Mouse (Mus musculus) heart, postnatal 0 days (tissue): ENCODE measurements around the gene Doc2b. TPM values are rescaled to one million over a fixed set of nuclear protein-coding genes. Genes with fewer than 3 reads are reported as not detected.

Experiments
- ATAC-seq: fragments of 200-750 bp; cut with Nextera tagmentation; 2 replicates; pipeline ENCODE4 v1.8.0; 2017; ENCODE audit warnings: low read depth, moderate number of reproducible peaks, moderate library complexity; ENCODE audit not compliant: insufficient read depth
- DNase-seq: peaks from one replicate; pipeline ENCODE4 v3.0.0-alpha.2; 2016; ENCODE audit warnings: low spot score
- H3K27ac ChIP-seq: fragments of 300-500 bp; sonication (generic); 2 replicates; pipeline ENCODE4 v1.5.1; 2014; ENCODE audit warnings: low read depth, mild to moderate bottlenecking
- H3K27me3 ChIP-seq: fragments of 300-500 bp; sonication (generic); 2 replicates; pipeline ENCODE4 v1.6.1; 2014; ENCODE audit warnings: low read length, mixed read lengths; ENCODE audit not compliant: control insufficient read depth, insufficient read depth
- H3K36me3 ChIP-seq: fragments of 300-500 bp; sonication (generic); replicated peaks from 2 replicates; pipeline ENCODE4 v1.6.1; 2014; ENCODE audit warnings: low read length, mixed read lengths; ENCODE audit not compliant: control insufficient read depth, insufficient read depth
- H3K4me1 ChIP-seq: fragments of 300-500 bp; sonication (generic); 2 replicates; pipeline ENCODE4 v1.6.1; 2014; ENCODE audit warnings: antibody characterized with exemption; ENCODE audit not compliant: control insufficient read depth, insufficient read depth
- H3K4me2 ChIP-seq: fragments of 300-500 bp; sonication (generic); 2 replicates; pipeline ENCODE4 v1.6.1; 2014; ENCODE audit warnings: low read depth, mild to moderate bottlenecking, low read length, moderate library complexity
- H3K4me3 ChIP-seq: fragments of 300-500 bp; sonication (generic); 2 replicates; pipeline ENCODE4 v1.5.1; 2014; ENCODE audit warnings: low read depth, low read length
- H3K9ac ChIP-seq: fragments of 300-500 bp; sonication (generic); replicated peaks from 2 replicates; pipeline ENCODE4 v1.6.1; 2014; ENCODE audit warnings: low read depth, low read length, mixed read lengths
- H3K9me3 ChIP-seq: fragments of 300-500 bp; sonication (generic); replicated peaks from 2 replicates; pipeline ENCODE4 v1.6.1; 2016; ENCODE audit warnings: low read length; ENCODE audit not compliant: control insufficient read depth
- CTCF ChIP-seq: IDR thresholded peaks from 2 replicates; pipeline ENCODE4 v1.5.1; 2016; ENCODE audit warnings: antibody characterized with exemption, control low read depth, low read depth
- EP300 ChIP-seq: IDR thresholded peaks from 2 replicates; pipeline ENCODE4 v1.6.1; 2016; ENCODE audit warnings: antibody characterized with exemption, low read depth
- WGBS: fragments of 180-500 bp; shearing (Covaris S2); extraction: QIAGEN DNeasy Blood & Tissue Kit; methylation state at CpG from one replicate; pipeline ENCODE4 v1.1.7; 2014; 5-methylcytosine and 5-hydroxymethylcytosine counted together
- polyA plus RNA-seq: library from polyadenylated mRNA; unstranded; fragments of >200 nt; fragmentation: Nextera tagmentation; extraction: Ambion mirVana; gene quantifications from 2 replicates; pipeline ENCODE4 v1.2.1, GENCODE M21; 2015
- total RNA-seq: library from RNA; depleted of rRNA; stranded (reverse); fragments of >200 nt; gene quantifications from 2 replicates; pipeline ENCODE4 v1.2.3, GENCODE M21; 2014; ENCODE audit warnings: low replicate concordance; rRNA removed

Doc2b gene
- total and polyA plus RNA-seq, 2 experiments from 2014 or later = 0.03 TPM; not detected in 1

DNA sequence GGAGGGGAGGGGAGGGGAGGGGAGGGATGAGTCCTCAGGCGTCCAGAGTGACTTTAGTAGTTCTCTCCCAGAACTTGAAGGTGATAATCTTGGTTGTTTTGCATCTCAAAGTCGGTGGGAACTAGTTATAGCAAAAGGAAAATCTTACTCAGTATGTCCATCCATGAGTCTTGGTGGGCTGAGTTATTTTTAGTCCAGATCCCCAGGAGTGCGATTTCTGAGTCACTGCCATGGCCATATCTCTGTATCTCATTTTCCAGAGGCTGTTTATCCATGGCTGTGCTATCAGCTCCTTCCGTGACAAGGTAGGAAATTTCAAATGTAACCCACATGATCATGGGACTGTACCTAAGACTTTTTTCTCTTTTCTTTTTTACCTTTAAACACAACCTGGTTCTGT, 73.5 kb downstream of the Doc2b start:
- Histone ChIP-seq H3K4me1 (0 out of 2 replicates have a peak, but pooled peaks cover 5% of the 10 kb centered on the region), H3K9me3 (0 out of 2 replicates have a peak, but pooled peaks cover 5% of the 10 kb centered on the region), H3K4me3 (no peak overlapping the region), H3K27me3 (no peaks in the 10 kb centered on the region), H3K27ac (no peak overlapping the region), H3K36me3 (no peaks in the 10 kb centered on the region), H3K9ac (no peak overlapping the region), H3K4me2 (no peak overlapping the region)
- no peak for ATAC-seq
- 14% methylated on average over 4 of the region's 4 CpGs for WGBS
- DNase-seq = no peak
- no peak for TF ChIP-seq CTCF
- TF ChIP-seq EP300 = no peak

Other genes with a start within 250 kb of the Doc2b start
- gene Pitpna, start 208.0 kb downstream of the Doc2b start, total RNA-seq = 58.4 and 59.6 TPM in 2 replicates
- 74.0 and 76.8 TPM in 2 replicates for gene Pitpna, start 208.0 kb downstream of the Doc2b start, polyA plus RNA-seq
- 55.9 and 64.6 TPM in 2 replicates for gene Inpp5k, start 165.1 kb downstream of the Doc2b start, total RNA-seq
- 28.7 and 29.2 TPM in 2 replicates for gene Inpp5k, start 165.1 kb downstream of the Doc2b start, polyA plus RNA-seq
- 127 and 143 TPM in 2 replicates for gene Myo1c, start 145.5 kb downstream of the Doc2b start, total RNA-seq
- 40.4 and 45.2 TPM in 2 replicates for gene Myo1c, start 145.5 kb downstream of the Doc2b start, polyA plus RNA-seq
- 57.0 and 74.0 TPM in 2 replicates for gene Crk, start 116.8 kb downstream of the Doc2b start, total RNA-seq
- gene Crk, start 116.8 kb downstream of the Doc2b start, polyA plus RNA-seq = 70.8 and 88.4 TPM in 2 replicates
- 112 and 120 TPM in 2 replicates for gene Ywhae, start 63.2 kb downstream of the Doc2b start, total RNA-seq
- 553 and 573 TPM in 2 replicates for gene Ywhae, start 63.2 kb downstream of the Doc2b start, polyA plus RNA-seq
- gene Rph3al, start 142.4 kb upstream of the Doc2b start, total RNA-seq = 15.6 and 28.7 TPM in 2 replicates
- gene Rph3al, start 142.4 kb upstream of the Doc2b start, polyA plus RNA-seq = 15.0 and 15.5 TPM in 2 replicates
- gene 1700016K19Rik, start 203.9 kb upstream of the Doc2b start, total RNA-seq = not detected in 2 replicates
- 0.47 TPM in 1 of 2 replicates, not detected in the other for gene 1700016K19Rik, start 203.9 kb upstream of the Doc2b start, polyA plus RNA-seq
- 15.6 and 16.4 TPM in 2 replicates for gene Rflnb, start 231.7 kb upstream of the Doc2b start, total RNA-seq
- gene Rflnb, start 231.7 kb upstream of the Doc2b start, polyA plus RNA-seq = 22.9 and 24.1 TPM in 2 replicates